In the genomic region with DNA sequence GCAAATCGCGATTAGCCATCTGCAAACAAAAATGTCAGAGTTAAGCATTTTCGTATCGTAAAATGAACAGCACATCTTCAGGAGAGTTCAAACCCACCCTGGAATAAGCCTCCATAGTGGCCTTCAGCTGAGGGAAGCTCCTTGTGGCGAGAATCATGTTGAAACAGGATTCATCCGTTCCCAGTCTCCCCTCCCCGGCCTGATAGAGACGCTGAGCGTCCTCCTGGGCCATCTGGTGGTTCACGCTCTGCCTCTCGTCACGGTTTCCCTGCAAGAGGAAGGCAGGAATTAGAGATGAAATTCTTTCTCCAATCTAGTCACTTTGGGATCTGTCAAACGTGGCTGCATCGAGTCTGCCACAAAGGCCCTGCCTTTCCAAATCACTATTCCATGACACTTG, we compare ENCODE assay signal across 15 mouse cellular contexts. TPM values are rescaled to one million over a fixed set of nuclear protein-coding genes. Genes with fewer than 3 reads are reported as not detected.
"Had no signal": no experiment of that assay in that cellular context is flagged by ENCODE, and none has a peak within 500 bp of the region (broad histone marks: within the 10 kb centered on the region; RNA-seq: fewer than 3 reads in every experiment).

No protein-coding gene starts in this region.

- ATAC-seq: midbrain, embryonic 16.5 days had no signal

- DNase-seq: kidney, adult 2 months; kidney, postnatal 14 days; left cerebral cortex, postnatal 4 days; lung, adult 18-20 months; right cerebral cortex, postnatal 14 days; thymus, postnatal 36 days had no signal

- H3K27ac ChIP-seq: kidney, embryonic 15.5 days; limb, embryonic 13.5 days; liver, embryonic 14.5 days; midbrain, embryonic 12.5 days; neural tube, embryonic 13.5 days had no signal

- H3K9me3 ChIP-seq: kidney, embryonic 15.5 days; limb, embryonic 13.5 days; midbrain, embryonic 12.5 days; neural tube, embryonic 13.5 days had no signal

- H3K4me1 ChIP-seq: kidney, embryonic 15.5 days; limb, embryonic 13.5 days; midbrain, embryonic 12.5 days; neural tube, embryonic 13.5 days had no signal

- H3K9ac ChIP-seq: kidney, embryonic 15.5 days; limb, embryonic 13.5 days; liver, embryonic 14.5 days; midbrain, embryonic 12.5 days; neural tube, embryonic 13.5 days had no signal

- H3K4me3 ChIP-seq: kidney, embryonic 15.5 days; limb, embryonic 13.5 days; midbrain, embryonic 12.5 days; neural tube, embryonic 13.5 days had no signal

- H3K36me3 ChIP-seq: midbrain, embryonic 12.5 days had no signal

- H3K4me2 ChIP-seq: kidney, embryonic 15.5 days; limb, embryonic 13.5 days; midbrain, embryonic 12.5 days; neural tube, embryonic 13.5 days had no signal

- H3K27me3 ChIP-seq: kidney, embryonic 15.5 days; limb, embryonic 13.5 days; midbrain, embryonic 12.5 days; neural tube, embryonic 13.5 days had no signal

RNA-seq across cellular contexts. Expression of a gene that starts 8.2 kb away (rescaled TPM):
- total RNA-seq: megakaryocyte-erythroid progenitor cell, adult 5-6 weeks had no signal
- polyA plus RNA-seq: liver, adult 2 months; small intestine, adult 2 months had no signal
